ENCODE assay signal across 29 mouse cellular contexts in genomic region chr2:74217437-74217836, GRCm38 (mm10).
A peak's percentile ranks its signal among the peaks of the same experiment; 100 is the strongest.
DNase-seq lines count a peak whose midpoint lies in the region; ATAC-seq lines count a peak whose summit lies in the region.
"Had no signal": no experiment of that assay in that cellular context is flagged by ENCODE, and none has a peak within 500 bp of the region (broad histone marks: within the 10 kb centered on the region; RNA-seq: fewer than 3 reads in every experiment).

No protein-coding gene starts in this region.

- H3K4me2 ChIP-seq in embryonic facial prominence, embryonic 11.5 days (ENCODE audit: low read depth, low read length), result no peak overlapping the region
- no peak overlapping the region for H3K4me2 ChIP-seq in limb, embryonic 11.5 days (ENCODE audit: low read depth, severe bottlenecking)
- 0 out of 2 replicates have a peak overlapping the region, but pooled peaks have one; percentile 16 for H3K4me2 ChIP-seq in limb, embryonic 13.5 days (replicated peaks)
- H3K4me2 ChIP-seq in liver, embryonic 12.5 days, result no peak overlapping the region
- H3K4me2 ChIP-seq: embryonic facial prominence, embryonic 15.5 days; forebrain, embryonic 12.5 days had no signal

- H3K4me1 ChIP-seq in embryonic facial prominence, embryonic 11.5 days (ENCODE audit: control insufficient read depth, insufficient read depth, low read length), result no peaks in the 10 kb centered on the region
- peaks cover 16% of the 10 kb centered on the region for H3K4me1 ChIP-seq in embryonic facial prominence, embryonic 10.5 days
- H3K4me1 ChIP-seq in limb, embryonic 11.5 days (ENCODE audit: control insufficient read depth, insufficient read depth, low read length), result peaks cover 16% of the 10 kb centered on the region
- peaks cover 34% of the 10 kb centered on the region for H3K4me1 ChIP-seq in limb, embryonic 13.5 days
- H3K4me1 ChIP-seq in liver, embryonic 12.5 days, result no peaks in the 10 kb centered on the region
- H3K4me1 ChIP-seq: forebrain, embryonic 12.5 days had no signal

- H3K27me3 ChIP-seq in embryonic facial prominence, embryonic 11.5 days (ENCODE audit: control insufficient read depth, insufficient read depth, low read length), result no peaks in the 10 kb centered on the region
- no peaks in the 10 kb centered on the region for H3K27me3 ChIP-seq in embryonic facial prominence, embryonic 10.5 days (replicated peaks; ENCODE audit: low read depth, poor library complexity, severe bottlenecking)
- no peaks in the 10 kb centered on the region for H3K27me3 ChIP-seq in limb, embryonic 11.5 days (ENCODE audit: control insufficient read depth, insufficient read depth, low read length)
- H3K27me3 ChIP-seq in limb, embryonic 13.5 days, result no peaks in the 10 kb centered on the region
- H3K27me3 ChIP-seq in liver, embryonic 12.5 days (replicated peaks), result no peaks in the 10 kb centered on the region
- H3K27me3 ChIP-seq: CH12.LX; embryonic facial prominence, embryonic 15.5 days had no signal

- no peak for ATAC-seq in embryonic facial prominence, embryonic 11.5 days (replicated peaks; ENCODE audit: insufficient number of reproducible peaks, low FRiP score, low TSS enrichment, low read depth)
- ATAC-seq in limb, embryonic 11.5 days (ENCODE audit: insufficient number of reproducible peaks, low FRiP score, low TSS enrichment, low read depth), result no peak; the same call in 1 of the 2 replicates
- peak; percentile 61; the same call in 1 of the 2 replicates for ATAC-seq in limb, embryonic 13.5 days (ENCODE audit: low FRiP score, low read depth)
- ATAC-seq in liver, embryonic 12.5 days, result no peak
- ATAC-seq: activated CD4-positive, CD25-positive, alpha-beta regulatory T cell, adult 4 months; CD4-positive, CD25-positive, alpha-beta regulatory T cell, adult 4 months; forebrain, embryonic 14.5 days; forebrain, embryonic 16.5 days; Patski had no signal

- DNase-seq in embryonic facial prominence, embryonic 11.5 days (ENCODE audit: low spot score), result peak; percentile 34
- DNase-seq in embryonic facial prominence, embryonic 10.5 days (ENCODE audit: low spot score), result no peak
- peak; percentile 30 for DNase-seq in forelimb bud, embryonic 11.5 days (ENCODE audit: low read depth, low spot score)
- peak; percentile 42 for DNase-seq in limb, embryonic 11.5 days (ENCODE audit: low spot score)
- no peak for DNase-seq in layer of hippocampus, adult 11-12 months (ENCODE audit: low spot score)
- DNase-seq in frontal cortex, postnatal 36 days (ENCODE audit: low spot score in 2 of 2), result no peak
- DNase-seq: adrenal gland, adult 8-10 months; adrenal gland, postnatal 14 days; adrenal gland, postnatal 36 days; B cell, adult 2 months; cerebellum, adult 11-12 months; cerebellum, adult 2 months; cerebellum, adult 9-10 months; cerebellum, postnatal 10 days; cerebellum, postnatal 25 days; embryo, embryonic 11 days had no signal

- no peak overlapping the region for H3K9ac ChIP-seq in embryonic facial prominence, embryonic 11.5 days (replicated peaks; ENCODE audit: low read length)
- no peak overlapping the region for H3K9ac ChIP-seq in limb, embryonic 11.5 days (ENCODE audit: low read length)
- H3K9ac ChIP-seq in limb, embryonic 13.5 days, result no peak overlapping the region
- H3K9ac ChIP-seq in liver, embryonic 12.5 days, result no peak overlapping the region
- H3K9ac ChIP-seq: embryonic facial prominence, embryonic 15.5 days; forebrain, embryonic 12.5 days had no signal

- no peak overlapping the region for H3K4me3 ChIP-seq in embryonic facial prominence, embryonic 11.5 days (ENCODE audit: low read depth, low read length)
- H3K4me3 ChIP-seq in embryonic facial prominence, embryonic 10.5 days, result no peak overlapping the region
- H3K4me3 ChIP-seq in limb, embryonic 11.5 days (ENCODE audit: low read depth, low read length), result no peak overlapping the region
- H3K4me3 ChIP-seq in limb, embryonic 13.5 days, result no peak overlapping the region
- H3K4me3 ChIP-seq in liver, embryonic 12.5 days, result no peak overlapping the region
- H3K4me3 ChIP-seq: embryonic facial prominence, embryonic 15.5 days; erythroblast, embryonic 14.5 days; forebrain, embryonic 10.5 days; forebrain, embryonic 12.5 days had no signal

- no peaks in the 10 kb centered on the region for H3K36me3 ChIP-seq in embryonic facial prominence, embryonic 11.5 days (replicated peaks; ENCODE audit: control insufficient read depth, insufficient read depth, low read depth, low read length)
- H3K36me3 ChIP-seq in embryonic facial prominence, embryonic 10.5 days (replicated peaks), result no peaks in the 10 kb centered on the region
- H3K36me3 ChIP-seq in limb, embryonic 11.5 days (ENCODE audit: control insufficient read depth, insufficient read depth, low read length), result no peaks in the 10 kb centered on the region
- no peaks in the 10 kb centered on the region for H3K36me3 ChIP-seq in limb, embryonic 13.5 days
- H3K36me3 ChIP-seq in liver, embryonic 12.5 days, result no peaks in the 10 kb centered on the region
- H3K36me3 ChIP-seq: embryonic facial prominence, embryonic 15.5 days; forebrain, embryonic 10.5 days; forebrain, embryonic 12.5 days; G1E had no signal

- 72% methylated on average over 3 of the region's 3 CpGs for WGBS in embryonic facial prominence, embryonic 11.5 days
- WGBS in embryonic facial prominence, embryonic 10.5 days, result 72% methylated on average over 3 of the region's 3 CpGs
- 68% methylated on average over 3 of the region's 3 CpGs for WGBS in limb, embryonic 11.5 days
- 49% methylated on average over 3 of the region's 3 CpGs for WGBS in limb, embryonic 13.5 days
- 62% methylated on average over 3 of the region's 3 CpGs for WGBS in liver, embryonic 12.5 days (ENCODE audit: insufficient replicate concordance)

- H3K27ac ChIP-seq in embryonic facial prominence, embryonic 11.5 days (replicated peaks; ENCODE audit: low read depth, low read length), result no peak overlapping the region
- no peak overlapping the region for H3K27ac ChIP-seq in embryonic facial prominence, embryonic 10.5 days (replicated peaks)
- H3K27ac ChIP-seq in limb, embryonic 11.5 days (replicated peaks; ENCODE audit: low read depth, low read length), result no peak overlapping the region; the same call in 1 of the 2 replicates
- no peak overlapping the region for H3K27ac ChIP-seq in limb, embryonic 13.5 days
- no peak overlapping the region for H3K27ac ChIP-seq in liver, embryonic 12.5 days
- H3K27ac ChIP-seq: embryonic facial prominence, embryonic 15.5 days; forebrain, embryonic 10.5 days; forebrain, embryonic 12.5 days had no signal

- H3K9me3 ChIP-seq in embryonic facial prominence, embryonic 11.5 days (replicated peaks; ENCODE audit: control insufficient read depth, low read length), result no peaks in the 10 kb centered on the region
- no peaks in the 10 kb centered on the region for H3K9me3 ChIP-seq in embryonic facial prominence, embryonic 10.5 days
- H3K9me3 ChIP-seq in limb, embryonic 11.5 days (ENCODE audit: control insufficient read depth, low read length), result no peaks in the 10 kb centered on the region
- no peaks in the 10 kb centered on the region for H3K9me3 ChIP-seq in limb, embryonic 13.5 days
- no peaks in the 10 kb centered on the region for H3K9me3 ChIP-seq in liver, embryonic 12.5 days (replicated peaks)
- H3K9me3 ChIP-seq: embryonic facial prominence, embryonic 15.5 days; forebrain, embryonic 10.5 days; forebrain, embryonic 12.5 days; G1E had no signal

Comparison
In these comparisons a context has a peak if more than half of its experiments do, and no peak if none do; other contexts are left out.
1. DNase-seq: peak in embryonic facial prominence, embryonic 11.5 days (single experiment), forelimb bud, embryonic 11.5 days (single experiment) and limb, embryonic 11.5 days (single experiment); none in embryonic facial prominence, embryonic 10.5 days (single experiment), layer of hippocampus, adult 11-12 months (single experiment) and frontal cortex, postnatal 36 days (0 of 2).